ENCODE assay signal across 8 mouse cellular contexts in the genomic region with DNA sequence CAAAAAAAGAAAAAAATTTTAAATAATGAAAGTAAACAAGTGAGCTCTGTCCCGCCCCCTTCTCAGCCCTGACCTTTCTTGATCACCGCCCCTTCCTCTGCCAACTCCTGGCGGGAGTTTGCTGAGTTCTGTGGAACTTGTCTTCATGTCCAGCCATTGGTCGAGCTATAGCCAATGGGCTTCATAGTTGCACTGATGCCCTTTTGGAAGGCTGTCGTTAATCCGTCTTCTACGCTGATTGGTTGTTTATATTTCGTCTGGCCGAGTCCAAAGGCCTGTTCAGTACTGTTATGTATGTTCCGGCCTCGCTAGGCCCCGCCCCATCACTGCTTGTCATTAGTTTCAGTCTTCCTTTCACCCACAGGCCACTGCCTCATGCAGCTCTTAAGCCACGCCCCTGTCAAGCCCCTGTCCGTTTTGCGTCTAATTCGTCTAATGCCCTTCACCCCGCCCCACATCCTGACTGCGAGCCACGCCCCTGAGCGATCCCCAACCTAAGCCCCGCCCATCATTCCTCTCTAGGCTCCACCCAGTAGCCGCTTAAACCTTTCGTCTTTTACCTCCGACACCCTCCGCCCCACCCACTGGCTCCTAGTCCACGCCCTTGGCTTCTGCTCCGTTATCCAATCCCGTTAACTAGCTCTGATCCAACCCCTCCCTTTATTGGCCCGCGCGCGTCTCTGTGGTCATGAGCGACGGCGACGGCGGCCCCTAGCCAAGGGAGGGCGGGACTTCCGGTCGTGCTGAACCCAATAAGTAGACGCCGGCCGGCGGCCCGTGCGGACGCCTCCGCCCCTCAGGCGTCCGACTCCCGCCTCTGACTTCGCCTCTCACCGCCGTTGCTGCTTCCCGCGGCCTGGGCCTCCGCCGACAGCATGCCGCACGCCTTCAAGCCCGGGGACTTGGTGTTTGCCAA. TPM values are rescaled to one million over a fixed set of nuclear protein-coding genes. Genes with fewer than 3 reads are reported as not detected.
A peak's percentile ranks its signal among the peaks of the same experiment; 100 is the strongest.
DNase-seq lines count a peak whose midpoint lies in the region; ATAC-seq lines count a peak whose summit lies in the region.

A gene (plus strand): TSS at position 755 of the 916 bp plus-strand sequence.

- peaks cover 22% of the 10 kb centered on the region for H3K4me1 ChIP-seq in forebrain, embryonic 14.5 days (ENCODE audit: control insufficient read depth, insufficient read depth, low read length)
- peaks cover 46% of the 10 kb centered on the region for H3K4me1 ChIP-seq in neural tube, embryonic 15.5 days

- peak; percentile 100 for DNase-seq in ES-CJ7 (ENCODE audit: low read depth, low spot score)
- peak; percentile 100 for DNase-seq in cerebellum, adult 11 months
- peak; percentile 100 for DNase-seq in forebrain, embryonic 14.5 days (ENCODE audit: low spot score)
- peak; percentile 99 for DNase-seq in heart, postnatal 14 days
- peak; percentile 100 for DNase-seq in layer of hippocampus, adult 11-12 months (ENCODE audit: low spot score)
- DNase-seq in lung, adult 18-20 months = peak; percentile 100
- peak; percentile 100 for DNase-seq in testis, postnatal 14 days (ENCODE audit: low spot score)

- H3K27ac ChIP-seq in forebrain, embryonic 14.5 days (ENCODE audit: low read depth, low read length) = 0 out of 2 replicates have a peak within 1 kb of the TSS, but pooled peaks have one; percentile 21
- H3K27ac ChIP-seq in neural tube, embryonic 15.5 days (replicated peaks) = peak within 1 kb of the TSS; percentile 78

- H3K9me3 ChIP-seq in forebrain, embryonic 14.5 days (replicated peaks; ENCODE audit: control insufficient read depth, low read length) = no peaks in the 10 kb centered on the region
- H3K9me3 ChIP-seq in neural tube, embryonic 15.5 days (replicated peaks) = no peaks in the 10 kb centered on the region

- under 1% methylated on average over 61 of the region's 61 CpGs for WGBS in forebrain, embryonic 14.5 days
- WGBS in neural tube, embryonic 15.5 days = under 1% methylated on average over 61 of the region's 61 CpGs

- H3K4me3 ChIP-seq in forebrain, embryonic 14.5 days (ENCODE audit: low read depth, low read length) = peak within 1 kb of the TSS; percentile 89
- H3K4me3 ChIP-seq in neural tube, embryonic 15.5 days (replicated peaks) = peak within 1 kb of the TSS; percentile 86

- peak; percentile 91 for ATAC-seq in forebrain, embryonic 14.5 days
- ATAC-seq in neural tube, embryonic 15.5 days (ENCODE audit: low FRiP score) = peak; percentile 93

- intact Hi-C loops in heart, postnatal 14 days (cut with DNase I) = no loop called here

- peak within 1 kb of the TSS; percentile 99 for H3K4me2 ChIP-seq in forebrain, embryonic 14.5 days (ENCODE audit: low read length)
- H3K4me2 ChIP-seq in neural tube, embryonic 15.5 days = peak within 1 kb of the TSS; percentile 88

- H3K27me3 ChIP-seq in forebrain, embryonic 14.5 days (replicated peaks; ENCODE audit: control insufficient read depth, insufficient read depth, low read length) = no peaks in the 10 kb centered on the region
- H3K27me3 ChIP-seq in neural tube, embryonic 15.5 days (replicated peaks) = no peaks in the 10 kb centered on the region

- H3K9ac ChIP-seq in forebrain, embryonic 14.5 days (ENCODE audit: low read length) = peak within 1 kb of the TSS; percentile 89
- peak within 1 kb of the TSS; percentile 85 for H3K9ac ChIP-seq in neural tube, embryonic 15.5 days (replicated peaks)

- H3K36me3 ChIP-seq in forebrain, embryonic 14.5 days (ENCODE audit: control insufficient read depth, insufficient read depth, low read length) = peaks cover 18% of the 10 kb centered on the region
- H3K36me3 ChIP-seq in neural tube, embryonic 15.5 days = peaks cover 14% of the 10 kb centered on the region

RNA-seq across cellular contexts. Expression of the gene that starts here (rescaled TPM):
- 81.5 and 109 TPM in 2 replicates for polyA plus RNA-seq in forebrain, embryonic 14.5 days (2014; fragmentation: Nextera tagmentation; extraction: Ambion mirVana)
- total RNA-seq in heart, postnatal 14 days (2021) = 10 to 100 TPM; 37.3 to 39.8 TPM
- polyA plus RNA-seq in neural tube, embryonic 15.5 days (2015; fragmentation: Nextera tagmentation; extraction: Ambion mirVana) = 124 and 134 TPM in 2 replicates

Comparison
In these comparisons a context has a peak if more than half of its experiments do, and no peak if none do; other contexts are left out.
1. Peak in every context shown above with its lines: DNase-seq, ATAC-seq, H3K4me3 ChIP-seq and H3K27ac ChIP-seq.